Mouse (Mus musculus): Measurements from ENCODE around the gene Elovl1. TPM values are rescaled to one million over a fixed set of nuclear protein-coding genes. Genes with fewer than 3 reads are reported as not detected.

Elovl1 gene
- total and polyA plus RNA-seq, 3 experiments: 45.9 to 110 (median 61.1) TPM

GRCm38 (mm10) chr4:118429215-118429895, 1.5 kb downstream of the Elovl1 start:
- Histone ChIP-seq H3K27me3 (replicated peaks) (no peaks in the 10 kb centered on the region), H3K4me1 (ENCODE audit: control insufficient read depth in 1 of 2, insufficient read depth in 2 of 2) (peaks cover 13 to 49% of the 10 kb centered on the region in 2 experiments), H3K36me3 (replicated peaks in 1 of 2; ENCODE audit: control insufficient read depth in 1 of 2, insufficient read depth in 1 of 2, low read length in 1 of 2) (peaks cover 41 to 48% of the 10 kb centered on the region in 2 experiments), H3K4me2 (ENCODE audit: insufficient read depth, low read depth, poor library complexity, severe bottlenecking) (peak overlapping the region; percentile 91), H3K79me2 (replicated peaks; ENCODE audit: control insufficient read depth, extremely low read depth, insufficient read depth, poor library complexity, severe bottlenecking) (peaks cover 29% of the 10 kb centered on the region), H3K9me3 (replicated peaks; ENCODE audit: low read length) (no peaks in the 10 kb centered on the region), H3K9ac (ENCODE audit: insufficient read depth, low read depth) (peak overlapping the region; percentile 70), H3K4me3 (replicated peaks in 1 of 3; ENCODE audit: low read depth in 2 of 3, low read length in 2 of 3, poor library complexity in 1 of 3) (peak overlapping the region; percentile 71 to 92 (median 91)), H3K27ac (ENCODE audit: insufficient read depth, low read depth) (no peak overlapping the region)
- in situ Hi-C loops (cut with MboI; ENCODE audit: low pct_ligation_motif_present, low pct_unique_long_range_greater_than_20kb, low sequenced_read_pairs) (no loop called here), dilution Hi-C loops (cut with MboI; ENCODE audit: extremely low pct_ligation_motif_present, extremely low pct_unique_long_range_greater_than_20kb, low sequenced_read_pairs) (no loop called here)
- no peak for DNase-seq (ENCODE audit: extremely low read depth)
- TF ChIP-seq GABPA (IDR thresholded peaks at IDR 0.05; ENCODE audit: insufficient replicate concordance, low read depth, low read length) (no peak), USF2 (conservative IDR thresholded peaks at IDR 0.05; ENCODE audit: low read depth, low read length) (no peak), SIN3A (IDR thresholded peaks at IDR 0.05; ENCODE audit: low read length) (no peak), MAX (IDR thresholded peaks at IDR 0.05; ENCODE audit: low read length) (no peak), TCF12 (IDR thresholded peaks at IDR 0.05; ENCODE audit: low read depth, low read length) (no peak), UBTF (IDR thresholded peaks at IDR 0.05; ENCODE audit: low read depth, low read length) (no peak), SMC3 (IDR thresholded peaks at IDR 0.05; ENCODE audit: low read depth, low read length) (no peak), USF1 (IDR thresholded peaks at IDR 0.05; ENCODE audit: low read depth, low read length) (no peak), JUN (IDR thresholded peaks at IDR 0.05; ENCODE audit: insufficient read depth, low read depth, low read length) (no peak), POLR2AphosphoS2 (IDR thresholded peaks at IDR 0.05; ENCODE audit: low read depth, low read length) (no peak), MAZ (IDR thresholded peaks at IDR 0.05; ENCODE audit: low read depth, low read length) (no peak), HCFC1 (IDR thresholded peaks at IDR 0.05; ENCODE audit: low read depth, low read length) (no peak), ZC3H11A (IDR thresholded peaks at IDR 0.05; ENCODE audit: low read depth, low read length) (no peak), CTCF (conservative IDR thresholded peaks at IDR 0.05 in 1 of 2, IDR thresholded peaks at IDR 0.05 in 1 of 2; ENCODE audit: low read depth in 2 of 2, low read length in 2 of 2) (no peak), NRF1 (IDR thresholded peaks at IDR 0.05; ENCODE audit: low read depth, low read length) (no peak), POLR2A (IDR thresholded peaks at IDR 0.05; ENCODE audit: low read depth, low read length) (no peak)

- Histone ChIP-seq H3K4me2 (ENCODE audit: insufficient read depth, low read depth, poor library complexity, severe bottlenecking) (no peak overlapping the region), H3K36me3 (replicated peaks in 1 of 2; ENCODE audit: control insufficient read depth in 1 of 2, insufficient read depth in 1 of 2, low read length in 1 of 2) (peaks cover 58 to 68% of the 10 kb centered on the region in 2 experiments), H3K9ac (ENCODE audit: insufficient read depth, low read depth) (no peak overlapping the region), H3K4me3 (replicated peaks in 1 of 3; ENCODE audit: low read depth in 2 of 3, low read length in 2 of 3, poor library complexity in 1 of 3) (no peak overlapping the region), H3K4me1 (ENCODE audit: control insufficient read depth in 1 of 2, insufficient read depth in 2 of 2) (peaks cover 17 to 50% of the 10 kb centered on the region in 2 experiments), H3K9me3 (replicated peaks; ENCODE audit: low read length) (no peaks in the 10 kb centered on the region), H3K27me3 (replicated peaks) (no peaks in the 10 kb centered on the region), H3K79me2 (replicated peaks; ENCODE audit: control insufficient read depth, extremely low read depth, insufficient read depth, poor library complexity, severe bottlenecking) (peaks cover 49% of the 10 kb centered on the region), H3K27ac (ENCODE audit: insufficient read depth, low read depth) (no peak overlapping the region)
- TF ChIP-seq CHD1 (IDR thresholded peaks at IDR 0.05; ENCODE audit: low read depth, low read length) (no peak), ZMIZ1 (IDR thresholded peaks at IDR 0.05; ENCODE audit: low read depth, low read length) (no peak), POLR2AphosphoS2 (IDR thresholded peaks at IDR 0.05; ENCODE audit: low read depth, low read length) (no peak), MXI1 (IDR thresholded peaks at IDR 0.05; ENCODE audit: low read depth, low read length) (no peak), PAX5 (IDR thresholded peaks at IDR 0.05; ENCODE audit: low read length) (no peak), CTCF (conservative IDR thresholded peaks at IDR 0.05 in 1 of 2, IDR thresholded peaks at IDR 0.05 in 1 of 2; ENCODE audit: low read depth in 2 of 2, low read length in 2 of 2) (no peak), MEF2A (IDR thresholded peaks at IDR 0.05; ENCODE audit: borderline replicate concordance, low read depth, low read length) (no peak), BHLHE40 (IDR thresholded peaks at IDR 0.05; ENCODE audit: low read depth, low read length) (no peak), ZNF384 (IDR thresholded peaks at IDR 0.05; ENCODE audit: low read depth, low read length) (no peak), EP300 (IDR thresholded peaks at IDR 0.05; ENCODE audit: low read length) (no peak), IRF4 (IDR thresholded peaks at IDR 0.05; ENCODE audit: low read depth, low read length) (no peak), RAD21 (IDR thresholded peaks at IDR 0.05; ENCODE audit: low read depth, low read length) (no peak), NRF1 (IDR thresholded peaks at IDR 0.05; ENCODE audit: low read depth, low read length) (no peak), MYC (IDR thresholded peaks at IDR 0.05; ENCODE audit: low read depth, low read length) (no peak), MAX (IDR thresholded peaks at IDR 0.05; ENCODE audit: low read length) (no peak), SMC3 (IDR thresholded peaks at IDR 0.05; ENCODE audit: low read depth, low read length) (no peak)
- no peak for DNase-seq (ENCODE audit: extremely low read depth)
- dilution Hi-C loops (cut with MboI; ENCODE audit: extremely low pct_ligation_motif_present, extremely low pct_unique_long_range_greater_than_20kb, low sequenced_read_pairs): no loop called here
- in situ Hi-C loops (cut with MboI; ENCODE audit: low pct_ligation_motif_present, low pct_unique_long_range_greater_than_20kb, low sequenced_read_pairs): no loop called here
Observed at GRCm38 (mm10) chr4:118432332-118432731, 4.4 kb downstream of the Elovl1 start.
